8 mouse cellular contexts compared by ENCODE assay signal in genomic region chr17:53478066-53478857, GRCm38 (mm10). TPM values are rescaled to one million over a fixed set of nuclear protein-coding genes. Genes with fewer than 3 reads are reported as not detected.
DNase-seq lines count a peak whose midpoint lies in the region; ATAC-seq and TF ChIP-seq lines count a peak whose summit lies in the region.

No protein-coding gene starts in this region.

- H3K4me2 ChIP-seq in embryonic facial prominence, embryonic 12.5 days (replicated peaks) = peak overlapping the region; percentile 59
- peak overlapping the region; percentile 87 for H3K4me2 ChIP-seq in intestine, postnatal 0 days (replicated peaks; ENCODE audit: low read depth)
- H3K4me2 ChIP-seq in myocyte (ENCODE audit: low read depth) = peak overlapping the region; percentile 82

- H3K27ac ChIP-seq in embryonic facial prominence, embryonic 12.5 days = peak overlapping the region; percentile 98
- H3K27ac ChIP-seq in intestine, postnatal 0 days (ENCODE audit: low read depth, low read length) = peak overlapping the region; percentile 100

- H3K27me3 ChIP-seq in embryonic facial prominence, embryonic 12.5 days = no peaks in the 10 kb centered on the region
- H3K27me3 ChIP-seq in intestine, postnatal 0 days (replicated peaks; ENCODE audit: control insufficient read depth, insufficient read depth, low read length) = no peaks in the 10 kb centered on the region
- H3K27me3 ChIP-seq in myocyte (ENCODE audit: control insufficient read depth, insufficient read depth, insufficient read length) = no peaks in the 10 kb centered on the region

- TF ChIP-seq CTCF in lung, adult 2 months (IDR thresholded peaks at IDR 0.05; ENCODE audit: insufficient read depth, low read length) = no peak
- no peak for TF ChIP-seq CTCF in intestine, postnatal 0 days (IDR thresholded peaks at IDR 0.05; ENCODE audit: low read depth)

- H3K4me1 ChIP-seq in lung, adult 2 months (ENCODE audit: control insufficient read depth, insufficient read depth, low read length) = peaks cover 5% of the 10 kb centered on the region; the same call in 1 of the 2 replicates
- H3K4me1 ChIP-seq in embryonic facial prominence, embryonic 12.5 days = peaks cover 14% of the 10 kb centered on the region
- H3K4me1 ChIP-seq in intestine, postnatal 0 days (replicated peaks; ENCODE audit: control insufficient read depth, insufficient read depth, low read length) = peaks cover 6% of the 10 kb centered on the region; the same call in 1 of the 2 replicates

- H3K9ac ChIP-seq in embryonic facial prominence, embryonic 12.5 days = peak overlapping the region; percentile 61
- H3K9ac ChIP-seq in intestine, postnatal 0 days (ENCODE audit: low read depth, low read length) = peak overlapping the region; percentile 98; the same call in 1 of the 2 replicates

- no peaks in the 10 kb centered on the region for H3K9me3 ChIP-seq in embryonic facial prominence, embryonic 12.5 days
- H3K9me3 ChIP-seq in intestine, postnatal 0 days (ENCODE audit: control insufficient read depth) = no peaks in the 10 kb centered on the region

- no peak for ATAC-seq in embryonic facial prominence, embryonic 12.5 days (ENCODE audit: insufficient number of reproducible peaks, insufficient read depth, low FRiP score, low TSS enrichment)
- ATAC-seq in intestine, postnatal 0 days = peak; percentile 21

- peaks cover 36% of the 10 kb centered on the region for H3K79me2 ChIP-seq in myocyte (ENCODE audit: control insufficient read depth, insufficient read depth)

- WGBS in lung, adult 2 months = 7% methylated on average over 15 of the region's 15 CpGs
- WGBS in embryonic facial prominence, embryonic 12.5 days = 7% methylated on average over 15 of the region's 15 CpGs
- whole genome bisulfite sequencing in intestine, postnatal 0 days = 7% methylated on average over 15 of the region's 15 CpGs

- peak overlapping the region; percentile 54 for H3ac ChIP-seq in myocyte (ENCODE audit: control insufficient read depth, insufficient read length)

- DNase-seq in lung, adult 2 months = no peak
- DNase-seq in lung, postnatal 14 days = no peak
- DNase-seq in left cerebral cortex, adult 9 months (ENCODE audit: low spot score in 2 of 2) = no peak
- no peak for DNase-seq in right cerebral cortex, adult 18-20 months
- DNase-seq in layer of hippocampus, postnatal 25 days (ENCODE audit: extremely low spot score in 1 of 2, low spot score in 1 of 2) = no peak

- peak overlapping the region; percentile 93 for H3K4me3 ChIP-seq in lung, adult 2 months (replicated peaks; ENCODE audit: extremely low read depth, low read depth, low read length)
- H3K4me3 ChIP-seq in embryonic facial prominence, embryonic 12.5 days = peak overlapping the region; percentile 97
- peak overlapping the region; percentile 95 for H3K4me3 ChIP-seq in intestine, postnatal 0 days (ENCODE audit: low read depth, low read length)
- peak overlapping the region; percentile 57 for H3K4me3 ChIP-seq in myocyte

- TF ChIP-seq POLR2A in lung, adult 2 months (IDR thresholded peaks at IDR 0.05; ENCODE audit: borderline replicate concordance, extremely low read depth, low read depth, low read length) = no peak; the same call in 1 of the 2 replicates
- no peak for TF ChIP-seq POLR2A in myocyte (IDR thresholded peaks at IDR 0.05; ENCODE audit: insufficient read length, low read depth)

- H3K36me3 ChIP-seq in embryonic facial prominence, embryonic 12.5 days = no peaks in the 10 kb centered on the region
- no peaks in the 10 kb centered on the region for H3K36me3 ChIP-seq in intestine, postnatal 0 days (ENCODE audit: control insufficient read depth, insufficient read depth)
- H3K36me3 ChIP-seq in myocyte (ENCODE audit: control insufficient read depth, insufficient read depth) = no peaks in the 10 kb centered on the region

TF ChIP-seq in myocyte, 11 proteins besides CTCF, POLR2A, EP300 and RAD21:
- TF ChIP-seq USF1 (IDR thresholded peaks at IDR 0.05; ENCODE audit: low read depth) (no peak), CEBPB (IDR thresholded peaks at IDR 0.05; ENCODE audit: insufficient read depth, poor library complexity, severe bottlenecking) (no peak), POLR2AphosphoS2 (IDR thresholded peaks at IDR 0.05; ENCODE audit: insufficient read length, low read depth) (no peak), MYOD1 (IDR thresholded peaks at IDR 0.05; ENCODE audit: control insufficient read depth in 1 of 3, insufficient read length in 2 of 3, low read depth in 2 of 3) (no peak), SRF (IDR thresholded peaks at IDR 0.05; ENCODE audit: control insufficient read depth, insufficient read length, low read depth) (no peak), TCF3 (IDR thresholded peaks at IDR 0.05; ENCODE audit: insufficient read length, low read depth) (no peak), TCF12 (IDR thresholded peaks at IDR 0.05; ENCODE audit: insufficient read depth, poor library complexity, severe bottlenecking) (no peak), REST (IDR thresholded peaks at IDR 0.05; ENCODE audit: insufficient read depth, insufficient read length) (no peak), E2F4 (IDR thresholded peaks at IDR 0.05; ENCODE audit: insufficient read depth) (no peak), MAX (IDR thresholded peaks at IDR 0.05; ENCODE audit: low read depth) (no peak), MYOG (IDR thresholded peaks at IDR 0.05; ENCODE audit: control insufficient read depth in 1 of 3, insufficient read depth in 1 of 3, insufficient read length in 2 of 3, low read depth in 2 of 3) (no peak)
TF ChIP-seq in myocyte: peak in this region for 0.

RNA-seq across cellular contexts. Expression of gene Rab5a, which starts 0.8 kb away (rescaled TPM):
- 8.9 and 13.5 TPM in 2 replicates for polyA plus RNA-seq in lung, adult 2 months (2012; rRNA removed)
- polyA plus RNA-seq in embryonic facial prominence, embryonic 12.5 days (2016; fragmentation: Nextera tagmentation; extraction: Ambion mirVana) = 93.0 and 100 TPM in 2 replicates
- polyA plus RNA-seq in intestine, postnatal 0 days (2015; fragmentation: Nextera tagmentation; extraction: Ambion mirVana) = 74.6 and 77.9 TPM in 2 replicates
- 26.6 TPM for polyA plus RNA-seq in myocyte (2012; fragmentation: generic; extraction: Trizol)
- 100 to 1,000 TPM; 119 to 126 TPM for total RNA-seq in layer of hippocampus, postnatal 25 days (2021)

RNA-seq across cellular contexts. Expression of gene Efhb, which starts 15.1 kb away (rescaled TPM):
- 0.53 and 1.0 TPM in 2 replicates for polyA plus RNA-seq in lung, adult 2 months (2012; rRNA removed)
- 0.19 and 0.54 TPM in 2 replicates for polyA plus RNA-seq in embryonic facial prominence, embryonic 12.5 days (2016; fragmentation: Nextera tagmentation; extraction: Ambion mirVana)
- 0.38 and 0.48 TPM in 2 replicates for polyA plus RNA-seq in intestine, postnatal 0 days (2015; fragmentation: Nextera tagmentation; extraction: Ambion mirVana)
- 0.01 TPM for polyA plus RNA-seq in myocyte (2012; fragmentation: generic; extraction: Trizol)
- total RNA-seq in layer of hippocampus, postnatal 25 days (2021) = under 1 TPM; 0.30 to 0.33 TPM
